Mouse (Mus musculus): Measurements from ENCODE around the gene Nhsl1.

GRCm38 (mm10) chr10:18494249-18494648 lies 175.5 kb downstream of the Nhsl1 start:
- TF ChIP-seq CTCF (IDR thresholded peaks at IDR 0.05; ENCODE audit: low read depth) (no peak), EP300 (IDR thresholded peaks at IDR 0.05; ENCODE audit: low read depth) (no peak)

Measured in liver, embryonic 14.5 days (tissue).